Mouse (Mus musculus): ENCODE measurements around the gene Rundc1. TPM values are rescaled to one million over a fixed set of nuclear protein-coding genes. Genes with fewer than 3 reads are reported as not detected.
A peak's percentile ranks its signal among the peaks of the same experiment; 100 is the strongest.
"Not testable (repeated sequence)": the region's sequence is repeated elsewhere in the genome, so short reads cannot be mapped to it uniquely, and the experiment has no call there.

Gene Rundc1
- polyA plus RNA-seq, 1 experiment from 2014 or later: 26.2 TPM

- no peak overlapping the region for H3K4me3 ChIP-seq (replicated peaks)
- ATAC-seq: no peak
- peaks cover 30% of the 10 kb centered on the region for H3K36me3 ChIP-seq
- H3K4me2 ChIP-seq (replicated peaks): no peak overlapping the region
- H3K9ac ChIP-seq (replicated peaks): no peak overlapping the region
- H3K9me3 ChIP-seq: no peaks in the 10 kb centered on the region
- H3K27me3 ChIP-seq: no peaks in the 10 kb centered on the region
- WGBS: 91% methylated on average over 5 of the region's 5 CpGs
- H3K27ac ChIP-seq: no peak overlapping the region
- H3K4me1 ChIP-seq (replicated peaks): peaks cover 23% of the 10 kb centered on the region
Measured at GRCm38 (mm10) chr11:101447786-101448185, 22.9 kb downstream of the Rundc1 start.

DNA sequence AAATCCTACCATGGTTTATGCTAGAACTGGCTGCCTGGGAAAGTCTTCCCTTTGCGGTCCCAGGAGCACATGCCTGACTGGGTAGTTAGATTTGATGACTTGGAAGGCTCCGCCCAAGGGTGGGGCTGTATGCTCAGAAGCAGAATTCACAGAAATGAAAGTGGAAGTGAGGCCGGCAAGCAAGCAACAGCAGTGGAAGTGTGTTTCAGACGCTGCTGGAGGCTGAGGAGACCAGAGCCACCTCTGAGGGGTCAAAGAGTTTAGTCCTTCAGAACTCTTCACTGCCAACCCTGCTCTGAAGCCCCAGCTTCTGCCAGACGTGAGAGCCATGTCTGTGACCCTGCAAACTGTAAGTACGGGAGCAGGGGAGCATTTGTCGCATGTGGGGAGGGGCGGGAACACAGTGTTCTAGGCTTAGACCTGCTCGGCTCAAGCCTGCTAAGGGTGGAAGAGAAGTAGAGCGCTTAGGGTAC, 23.4 kb downstream of the Rundc1 start, which contains the start of gene Ifi35:
Gene Ifi35, plus strand, starts transcription at position 134 of the 473 bp plus-strand sequence.
- no peak for ATAC-seq
- WGBS: 46% methylated on average over 10 of the region's 10 CpGs
- peaks cover 18% of the 10 kb centered on the region for H3K4me1 ChIP-seq (replicated peaks)

GRCm38 (mm10) chr11:101448899-101449298, 24.0 kb downstream of the Rundc1 start:
- H3K9ac ChIP-seq (replicated peaks): no peak overlapping the region
- no peaks in the 10 kb centered on the region for H3K27me3 ChIP-seq
- H3K4me3 ChIP-seq (replicated peaks): no peak overlapping the region
- H3K4me1 ChIP-seq (replicated peaks): peaks cover 12% of the 10 kb centered on the region
- peaks cover 23% of the 10 kb centered on the region for H3K36me3 ChIP-seq
- no peaks in the 10 kb centered on the region for H3K9me3 ChIP-seq
- no peak for ATAC-seq
- WGBS: 88% methylated on average over 4 of the region's 4 CpGs
- no peak overlapping the region for H3K4me2 ChIP-seq (replicated peaks)
- H3K27ac ChIP-seq: no peak overlapping the region

More for the DNA sequence above, 23.4 kb downstream of the Rundc1 start, which contains the start of gene Ifi35:
- H3K27ac ChIP-seq: no peak within 1 kb of the TSS
- no peak within 1 kb of the TSS for H3K9ac ChIP-seq (replicated peaks)
- 0 out of 2 replicates have a peak within 1 kb of the TSS, but pooled peaks have one; percentile 5 for H3K4me2 ChIP-seq (replicated peaks)
- no peak within 1 kb of the TSS for H3K4me3 ChIP-seq (replicated peaks)
- peaks cover 29% of the 10 kb centered on the region for H3K36me3 ChIP-seq
- H3K9me3 ChIP-seq: no peaks in the 10 kb centered on the region
- no peaks in the 10 kb centered on the region for H3K27me3 ChIP-seq

- not testable (repeated sequence) for H3K4me3 ChIP-seq (replicated peaks); H3K27me3 ChIP-seq; H3K4me1 ChIP-seq (replicated peaks); ATAC-seq; H3K9ac ChIP-seq (replicated peaks); H3K27ac ChIP-seq; H3K4me2 ChIP-seq (replicated peaks); H3K9me3 ChIP-seq
- H3K36me3 ChIP-seq: peaks cover 16% of the 10 kb centered on the region
- WGBS: 92% methylated on average over 4 of the region's 4 CpGs
Measured at GRCm38 (mm10) chr11:101449596-101449995, 24.7 kb downstream of the Rundc1 start.

DNA sequence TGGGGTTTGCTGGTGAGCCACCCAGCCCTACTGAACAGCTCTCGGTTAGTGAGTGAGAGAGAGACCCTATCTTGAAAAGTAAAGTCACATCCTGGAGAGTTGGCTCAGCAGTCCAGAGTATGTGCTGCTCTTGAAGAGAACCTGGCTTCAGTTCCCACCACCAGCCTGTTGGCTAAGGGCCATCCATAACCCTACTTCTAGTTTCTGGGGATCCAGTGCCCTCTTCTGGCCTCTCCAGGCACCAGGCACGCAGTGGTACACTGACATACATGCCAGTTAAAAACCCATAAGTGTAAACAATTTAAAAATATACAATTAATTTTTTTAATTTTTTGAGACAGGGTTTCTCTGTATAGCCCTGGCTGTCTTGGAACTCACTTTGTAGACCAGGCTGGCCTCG, 25.5 kb downstream of the Rundc1 start:
- WGBS: 86% methylated on average over 3 of the region's 3 CpGs
- no peak for ATAC-seq
- Histone ChIP-seq H3K4me1 (replicated peaks) (0 out of 2 replicates have a peak, but pooled peaks cover 5% of the 10 kb centered on the region), H3K9ac (replicated peaks) (no peak overlapping the region), H3K4me2 (replicated peaks) (no peak overlapping the region), H3K36me3 (peaks cover 10% of the 10 kb centered on the region), H3K27me3 (no peaks in the 10 kb centered on the region), H3K4me3 (replicated peaks) (no peak overlapping the region), H3K9me3 (no peaks in the 10 kb centered on the region), H3K27ac (no peak overlapping the region)

GRCm38 (mm10) chr11:101451536-101451935, 26.7 kb downstream of the Rundc1 start:
- H3K36me3 ChIP-seq: peaks cover 3% of the 10 kb centered on the region; the same call in 1 of the 2 replicates
- H3K9ac ChIP-seq (replicated peaks): no peak overlapping the region
- no peak for ATAC-seq
- H3K27ac ChIP-seq: no peak overlapping the region
- 95% methylated on average over 10 of the region's 10 CpGs for WGBS
- no peak overlapping the region for H3K4me2 ChIP-seq (replicated peaks)
- H3K4me3 ChIP-seq (replicated peaks): no peak overlapping the region
- H3K27me3 ChIP-seq: no peaks in the 10 kb centered on the region
- H3K4me1 ChIP-seq (replicated peaks): 0 out of 2 replicates have a peak, but pooled peaks cover 5% of the 10 kb centered on the region
- no peaks in the 10 kb centered on the region for H3K9me3 ChIP-seq

DNA sequence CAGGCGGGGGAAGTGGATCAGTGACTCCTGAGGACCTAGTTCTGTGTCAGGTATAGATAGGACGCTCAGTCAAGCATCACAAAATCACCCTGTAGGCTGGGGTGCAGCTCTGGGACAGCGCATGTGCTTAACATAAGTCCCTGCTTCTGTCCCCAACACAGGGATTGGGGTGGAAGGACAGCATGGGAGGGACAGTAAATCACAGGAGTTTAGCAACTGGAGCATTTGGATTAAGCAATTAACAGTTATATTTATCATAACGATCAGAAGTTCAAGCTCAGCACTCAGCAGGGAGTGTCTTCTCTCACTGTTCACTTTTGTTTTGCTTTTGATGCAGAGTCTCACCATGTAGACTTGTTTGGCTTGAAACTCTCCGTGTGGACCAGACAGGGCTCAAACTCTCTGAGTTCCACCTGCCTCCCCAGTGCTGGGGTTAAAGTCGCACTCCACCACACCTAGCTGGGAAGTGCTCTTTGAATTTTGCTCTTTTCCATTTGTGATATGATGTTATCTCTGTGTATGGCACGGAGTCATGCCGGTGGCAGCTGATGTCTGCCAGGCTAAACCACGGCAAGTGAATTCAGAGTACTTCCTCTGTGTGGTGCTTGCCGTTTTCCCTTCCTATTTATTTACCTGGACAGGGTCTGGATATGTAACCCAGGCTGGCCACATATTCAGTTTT, 27.3 kb downstream of the Rundc1 start:
- Histone ChIP-seq H3K36me3 (peaks cover 4% of the 10 kb centered on the region), H3K4me2 (replicated peaks) (no peak overlapping the region), H3K4me3 (replicated peaks) (no peak overlapping the region), H3K9me3 (no peaks in the 10 kb centered on the region), H3K27ac (no peak overlapping the region), H3K27me3 (no peaks in the 10 kb centered on the region), H3K4me1 (replicated peaks) (0 out of 2 replicates have a peak, but pooled peaks cover 5% of the 10 kb centered on the region), H3K9ac (replicated peaks) (no peak overlapping the region)
- WGBS: 78% methylated on average over 10 of the region's 10 CpGs
- ATAC-seq: no peak

DNA sequence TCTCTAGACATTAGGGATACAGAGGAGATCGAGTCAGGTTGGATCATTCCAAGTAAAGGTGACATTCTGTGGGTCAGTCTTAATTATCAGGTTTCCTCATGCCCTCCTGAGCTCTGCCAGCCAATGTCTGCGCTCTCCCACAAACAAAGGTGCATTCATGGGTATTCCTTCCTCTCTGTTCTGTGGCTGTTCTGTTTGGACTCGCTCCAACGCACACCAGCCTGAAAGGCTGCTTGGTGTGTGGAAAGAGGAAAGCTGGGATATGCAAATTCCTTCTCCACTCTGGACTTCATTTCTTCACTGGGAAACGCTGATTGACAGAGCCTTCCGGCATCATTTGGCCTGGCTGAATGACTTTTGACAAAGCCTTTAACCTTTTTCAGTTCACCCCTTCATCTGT, 29.8 kb downstream of the Rundc1 start:
- Histone ChIP-seq H3K4me1 (replicated peaks) (0 out of 2 replicates have a peak, but pooled peaks cover 5% of the 10 kb centered on the region), H3K27ac (no peak overlapping the region), H3K27me3 (no peaks in the 10 kb centered on the region), H3K9me3 (no peaks in the 10 kb centered on the region), H3K9ac (replicated peaks) (no peak overlapping the region), H3K36me3 (peaks cover 28% of the 10 kb centered on the region), H3K4me3 (replicated peaks) (no peak overlapping the region), H3K4me2 (replicated peaks) (no peak overlapping the region)
- no peak; the same call in 1 of the 2 replicates for ATAC-seq
- WGBS: 41% methylated on average over 6 of the region's 6 CpGs

- Histone ChIP-seq H3K27me3 (no peaks in the 10 kb centered on the region), H3K9ac (replicated peaks) (no peak overlapping the region), H3K4me3 (replicated peaks) (no peak overlapping the region), H3K9me3 (no peaks in the 10 kb centered on the region), H3K36me3 (peaks cover 38% of the 10 kb centered on the region), H3K27ac (no peak overlapping the region), H3K4me2 (replicated peaks) (no peak overlapping the region), H3K4me1 (replicated peaks) (0 out of 2 replicates have a peak, but pooled peaks cover 8% of the 10 kb centered on the region)
- ATAC-seq: no peak
- WGBS: 83% methylated on average over 7 of the region's 7 CpGs
Measured at GRCm38 (mm10) chr11:101455627-101456026, 30.7 kb downstream of the Rundc1 start.

DNA sequence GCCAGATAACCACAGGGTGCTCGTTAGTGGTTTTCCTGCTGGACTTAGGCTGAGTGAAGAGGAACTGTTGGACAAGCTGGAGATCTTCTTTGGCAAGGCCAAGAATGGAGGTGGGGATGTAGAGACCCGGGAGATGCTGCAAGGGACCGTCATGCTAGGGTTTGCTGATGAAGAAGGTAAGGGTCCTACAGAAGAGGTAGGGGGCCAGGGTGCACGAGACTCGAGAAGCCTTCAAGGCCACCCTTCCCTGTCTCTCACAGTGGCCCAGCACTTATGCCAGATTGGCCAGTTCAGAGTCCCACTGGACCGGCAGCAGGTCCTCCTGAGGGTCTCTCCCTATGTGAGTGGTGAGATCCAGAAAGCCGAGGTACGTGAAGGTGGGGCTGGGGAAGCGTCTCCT, 32.7 kb downstream of the Rundc1 start:
- ATAC-seq: no peak
- H3K4me1 ChIP-seq (replicated peaks): peaks cover 17% of the 10 kb centered on the region
- H3K9me3 ChIP-seq: no peaks in the 10 kb centered on the region
- H3K27ac ChIP-seq: no peak overlapping the region
- H3K27me3 ChIP-seq: no peaks in the 10 kb centered on the region
- no peak overlapping the region for H3K4me3 ChIP-seq (replicated peaks)
- H3K4me2 ChIP-seq (replicated peaks): no peak overlapping the region
- peaks cover 58% of the 10 kb centered on the region for H3K36me3 ChIP-seq
- no peak overlapping the region for H3K9ac ChIP-seq (replicated peaks)
- WGBS: 94% methylated on average over 9 of the region's 9 CpGs

GRCm38 (mm10) chr11:101458217-101458616, 33.3 kb downstream of the Rundc1 start:
- no peak for ATAC-seq
- H3K36me3 ChIP-seq: peaks cover 58% of the 10 kb centered on the region
- H3K9ac ChIP-seq (replicated peaks): no peak overlapping the region
- 89% methylated on average over 12 of the region's 12 CpGs for WGBS
- no peaks in the 10 kb centered on the region for H3K27me3 ChIP-seq
- H3K27ac ChIP-seq: no peak overlapping the region
- H3K4me2 ChIP-seq (replicated peaks): no peak overlapping the region
- peaks cover 23% of the 10 kb centered on the region for H3K4me1 ChIP-seq (replicated peaks)
- no peaks in the 10 kb centered on the region for H3K9me3 ChIP-seq
- H3K4me3 ChIP-seq (replicated peaks): no peak overlapping the region

GRCm38 (mm10) chr11:101459716-101460115, 34.8 kb downstream of the Rundc1 start:
- H3K4me3 ChIP-seq (replicated peaks): no peak overlapping the region
- 43% methylated on average over 6 of the region's 6 CpGs for WGBS
- ATAC-seq: no peak
- H3K4me2 ChIP-seq (replicated peaks): no peak overlapping the region
- no peaks in the 10 kb centered on the region for H3K27me3 ChIP-seq
- no peak overlapping the region for H3K27ac ChIP-seq
- peaks cover 34% of the 10 kb centered on the region for H3K4me1 ChIP-seq (replicated peaks)
- no peaks in the 10 kb centered on the region for H3K9me3 ChIP-seq
- peaks cover 58% of the 10 kb centered on the region for H3K36me3 ChIP-seq
- H3K9ac ChIP-seq (replicated peaks): 0 out of 2 replicates have a peak overlapping the region, but pooled peaks have one; percentile 41

Measured in midbrain, embryonic 13.5 days (tissue).